Mouse (Mus musculus) cerebellum, adult 8-10 months (tissue): ENCODE measurements around the gene Gm47996.
"Not testable (repeated sequence)": the region's sequence is repeated elsewhere in the genome, so short reads cannot be mapped to it uniquely, and the experiment has no call there.

Experiments used
- DNase-seq: peaks from one replicate; pipeline ENCODE4 v3.0.0; 2022

The Gm47996 gene

DNA sequence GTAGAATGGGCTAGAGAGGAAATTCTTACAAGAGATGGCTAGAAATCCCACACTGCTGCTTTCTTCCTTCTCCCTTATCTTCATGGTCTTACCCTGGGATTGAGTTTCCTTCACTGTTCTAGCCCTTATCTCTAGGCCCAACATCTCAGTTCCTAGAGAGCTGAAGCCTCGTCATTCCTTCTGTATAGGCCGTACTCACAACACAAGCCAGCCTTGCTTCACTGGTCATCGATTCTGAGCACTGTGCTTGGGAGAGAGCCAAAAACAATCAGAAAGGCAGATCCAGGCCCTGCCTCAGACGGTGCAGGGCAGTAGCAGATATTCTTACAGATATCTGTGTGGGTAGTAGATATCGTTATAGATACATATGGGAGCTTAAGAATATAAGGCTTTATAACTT is 1.4 kb upstream of the Gm47996 start:
- not testable (repeated sequence) for DNase-seq

DNA sequence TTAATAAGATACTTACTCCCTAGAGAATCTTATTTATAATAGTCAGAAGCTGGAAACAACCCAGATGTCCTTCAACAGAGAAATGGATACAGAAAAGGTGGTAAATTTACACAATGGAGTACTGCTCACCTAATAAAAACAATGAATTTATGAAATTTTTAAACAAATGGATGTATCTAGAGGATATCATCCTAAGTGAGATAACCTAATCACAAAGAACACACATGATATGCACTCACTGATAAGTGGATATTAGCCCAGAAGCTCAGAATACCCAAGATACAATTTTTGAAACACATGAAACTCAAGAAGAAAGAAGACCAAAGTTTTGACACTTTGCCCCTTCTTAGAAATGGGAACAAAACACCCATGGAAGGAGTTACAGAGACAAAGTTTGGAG is 987 bp upstream of the Gm47996 start:
- not testable (repeated sequence) for DNase-seq

DNA sequence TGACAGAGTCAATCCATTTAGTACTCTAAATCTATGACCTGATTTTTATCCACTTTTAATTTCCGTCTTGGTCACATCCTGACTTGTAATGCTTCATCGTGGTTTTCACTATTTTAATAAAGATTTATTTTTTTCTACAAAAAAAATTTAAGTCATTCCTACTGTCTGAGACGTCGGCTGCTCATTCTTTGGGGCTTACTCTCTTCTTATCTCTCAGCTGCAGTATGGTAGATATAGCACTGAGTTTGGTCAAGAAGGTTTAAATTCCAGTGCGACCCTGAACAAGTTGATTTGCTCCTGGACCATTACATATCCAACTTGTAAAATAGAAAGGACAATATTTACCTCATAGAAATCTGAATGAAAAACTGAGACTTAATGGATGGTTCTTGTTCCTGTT is 1.7 kb downstream of the Gm47996 start:
- not testable (repeated sequence) for DNase-seq

DNA sequence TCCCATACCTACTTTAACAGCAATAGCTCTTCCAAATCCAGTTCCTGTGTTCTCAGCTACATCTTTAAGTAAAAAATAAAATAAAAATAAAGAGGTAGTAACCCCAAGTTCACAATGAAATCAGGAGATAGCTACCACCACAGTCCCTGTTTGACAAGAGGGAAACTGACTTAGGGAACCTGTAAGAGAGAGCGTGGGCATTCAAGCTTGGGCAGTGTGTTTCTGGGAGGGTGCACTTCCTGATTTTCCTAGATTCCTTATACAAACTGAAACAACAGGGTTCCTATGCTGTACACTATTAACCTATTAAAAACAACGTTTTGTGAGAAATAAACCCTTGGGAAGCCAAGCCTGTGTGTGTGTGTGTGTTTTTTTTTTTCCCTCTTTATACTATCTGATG is 4.9 kb downstream of the Gm47996 start:
- no peak for DNase-seq

DNA sequence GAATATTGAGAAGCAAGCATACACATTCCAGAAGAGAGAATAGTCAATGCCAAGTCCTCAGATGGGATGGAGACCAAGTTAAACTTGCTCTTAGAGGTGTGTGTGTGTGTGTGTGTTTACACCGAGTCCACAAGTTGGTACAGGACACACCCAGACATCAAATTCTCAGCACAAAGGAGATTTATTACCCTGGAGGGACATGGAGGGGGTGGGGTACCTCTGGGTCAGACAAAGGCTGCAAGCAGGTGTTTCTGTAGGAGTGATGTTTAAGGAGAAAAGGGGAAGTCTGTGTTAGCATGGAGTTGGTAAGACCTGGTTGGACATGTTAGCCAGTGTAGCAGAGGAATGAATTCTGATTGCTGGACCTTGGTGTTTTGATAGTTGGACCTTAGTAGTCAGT is 6.1 kb downstream of the Gm47996 start:
- no peak for DNase-seq

DNA sequence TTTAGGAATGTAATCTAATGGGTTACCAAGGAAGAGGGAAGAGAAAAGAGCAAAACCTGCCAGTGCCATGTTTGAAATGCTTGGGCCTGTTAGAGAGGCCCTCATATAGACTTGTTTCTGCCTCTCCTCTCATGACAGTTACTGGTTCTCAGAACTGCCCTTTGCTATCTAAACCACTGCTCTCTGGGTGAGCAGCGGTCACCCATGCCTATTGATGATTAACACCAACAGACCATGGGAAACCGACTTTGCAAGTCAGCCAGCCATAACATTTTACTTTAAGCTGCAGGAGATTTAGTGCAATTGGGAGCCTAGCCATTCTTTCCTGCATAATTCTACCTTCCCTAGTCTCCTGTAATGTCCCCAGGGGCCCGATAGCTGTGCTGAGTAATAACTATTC is 6.5 kb downstream of the Gm47996 start:
- no peak for DNase-seq

DNA sequence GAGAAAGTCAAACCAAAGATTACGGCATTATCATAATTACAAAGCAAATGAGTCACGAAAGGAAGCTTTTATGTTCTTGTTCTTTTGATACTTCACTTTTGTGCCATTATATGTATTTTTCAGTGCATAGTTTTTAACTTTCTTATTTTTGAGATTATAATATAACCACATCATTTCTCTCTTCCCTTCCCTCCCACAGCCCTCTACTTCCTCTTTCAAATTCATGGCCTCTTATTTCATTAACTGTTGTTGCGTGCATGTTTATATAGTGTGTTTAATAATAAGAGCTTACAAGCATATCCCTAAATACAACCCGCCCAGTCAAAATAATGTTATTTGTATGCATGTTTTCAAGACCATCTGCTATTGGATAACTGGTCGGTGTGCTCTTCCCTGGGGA is 9.1 kb downstream of the Gm47996 start:
- DNase-seq, result no peak

DNA sequence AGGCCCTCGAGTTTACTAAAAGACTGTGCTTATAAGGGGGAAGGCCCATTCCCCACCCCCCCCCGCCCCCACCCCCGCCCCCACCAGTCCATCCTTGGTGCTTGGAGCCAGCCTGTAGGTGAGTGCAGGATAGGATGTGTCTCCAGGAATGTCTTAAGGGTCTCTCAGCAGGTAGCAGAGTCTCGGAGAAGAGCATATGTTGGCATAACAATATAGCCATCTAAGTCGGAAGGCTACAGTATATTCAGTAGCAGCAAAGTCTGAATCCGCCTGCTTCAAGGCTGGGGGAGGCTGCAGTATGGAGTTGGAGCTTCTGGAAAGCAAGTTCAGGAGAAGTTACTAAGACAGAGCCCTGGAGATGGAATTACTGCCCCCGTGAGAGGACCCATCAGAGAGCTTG is 10.2 kb downstream of the Gm47996 start:
- DNase-seq, result no peak

DNA sequence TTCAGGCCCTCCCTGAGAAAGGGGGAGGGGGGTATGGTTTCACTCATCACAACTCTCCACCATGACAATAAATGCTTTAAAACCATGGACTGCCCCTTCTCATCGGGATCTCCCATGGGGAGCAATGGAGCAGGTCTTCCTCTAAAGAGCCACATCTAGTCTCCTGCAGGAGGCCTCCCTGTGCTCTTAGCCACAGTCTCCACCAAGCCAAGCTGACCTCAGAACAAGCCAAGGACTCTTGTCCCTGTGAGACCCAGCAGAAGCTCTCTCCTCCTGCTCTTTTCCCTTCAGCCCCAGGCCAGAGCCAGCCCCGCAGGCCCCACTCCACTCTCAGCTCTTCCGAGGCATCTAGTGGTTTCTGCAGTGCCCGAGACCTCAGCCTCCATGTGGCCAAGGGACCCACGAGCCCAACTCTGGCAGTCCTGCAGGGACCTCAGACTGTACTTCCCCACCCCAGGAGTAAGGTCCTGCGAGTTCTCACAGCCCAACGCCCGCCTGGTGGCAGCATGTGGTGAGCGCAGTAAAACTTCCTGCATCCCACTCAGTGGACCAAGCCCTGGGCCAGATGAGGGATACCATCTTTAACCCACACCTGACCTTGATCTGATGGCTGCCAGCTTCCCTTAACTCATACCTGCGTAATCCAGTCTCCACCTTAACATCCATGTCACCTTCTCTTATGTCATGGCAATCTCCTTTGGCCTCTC is 12.8 kb downstream of the Gm47996 start:
- DNase-seq, result no peak

DNA sequence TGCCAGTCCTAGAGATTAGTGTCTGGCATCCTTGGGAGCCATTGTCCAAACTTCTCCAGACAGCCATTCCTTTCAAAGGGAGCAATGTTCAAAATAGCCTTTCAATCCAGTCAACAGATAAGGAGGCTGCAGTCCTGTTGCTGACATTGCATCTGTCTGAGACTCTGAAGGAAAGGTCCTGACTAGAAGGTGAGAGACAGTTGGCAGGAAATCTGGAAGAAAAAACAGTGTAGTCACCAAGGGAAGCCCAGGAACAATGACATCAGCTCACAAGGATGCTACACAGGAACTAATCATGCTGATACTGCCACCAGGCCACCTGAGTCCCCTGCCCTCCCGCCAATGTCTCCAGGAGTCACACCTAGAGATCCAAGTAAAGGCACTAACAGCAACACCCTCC is 13.4 kb downstream of the Gm47996 start:
- DNase-seq, result no peak

DNA sequence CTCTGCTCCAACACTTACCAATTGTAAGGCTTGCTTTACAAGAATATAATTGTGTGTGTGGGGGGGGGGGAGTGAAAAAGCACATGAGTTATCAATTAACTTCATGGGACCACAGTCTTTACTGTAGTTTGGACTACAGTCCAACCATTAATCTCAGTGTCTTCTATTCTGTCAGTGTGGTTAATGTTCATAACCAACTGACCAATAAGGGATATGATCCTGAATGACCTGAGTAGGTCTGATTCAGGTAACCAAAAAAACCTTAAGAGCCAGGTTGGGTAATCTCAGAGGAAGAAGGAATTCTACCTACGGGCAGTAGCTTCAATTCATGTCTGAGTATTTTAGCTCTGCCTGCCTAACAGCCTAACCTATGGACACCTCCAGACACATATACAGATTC is 14.6 kb downstream of the Gm47996 start:
- DNase-seq, result no peak

DNA sequence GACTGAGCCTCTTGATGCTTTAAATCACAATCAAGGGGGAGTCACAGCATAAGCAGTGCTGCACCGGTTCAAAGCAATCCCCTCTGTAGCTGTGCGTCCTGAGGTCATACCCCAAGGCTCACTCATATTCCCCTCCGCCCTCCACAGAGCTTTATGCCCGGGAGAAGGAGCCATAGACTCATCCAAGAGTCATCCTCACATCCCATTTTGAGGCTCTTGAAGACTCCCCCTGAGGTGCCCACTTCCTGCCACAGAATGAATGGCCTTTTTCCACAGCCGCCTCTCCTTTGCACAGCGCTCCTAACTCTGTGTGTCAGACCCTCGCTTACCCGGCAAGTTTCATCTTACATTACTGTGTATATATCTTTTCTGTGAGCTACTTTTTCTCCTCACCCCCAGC is 17.6 kb downstream of the Gm47996 start:
- DNase-seq, result no peak

DNA sequence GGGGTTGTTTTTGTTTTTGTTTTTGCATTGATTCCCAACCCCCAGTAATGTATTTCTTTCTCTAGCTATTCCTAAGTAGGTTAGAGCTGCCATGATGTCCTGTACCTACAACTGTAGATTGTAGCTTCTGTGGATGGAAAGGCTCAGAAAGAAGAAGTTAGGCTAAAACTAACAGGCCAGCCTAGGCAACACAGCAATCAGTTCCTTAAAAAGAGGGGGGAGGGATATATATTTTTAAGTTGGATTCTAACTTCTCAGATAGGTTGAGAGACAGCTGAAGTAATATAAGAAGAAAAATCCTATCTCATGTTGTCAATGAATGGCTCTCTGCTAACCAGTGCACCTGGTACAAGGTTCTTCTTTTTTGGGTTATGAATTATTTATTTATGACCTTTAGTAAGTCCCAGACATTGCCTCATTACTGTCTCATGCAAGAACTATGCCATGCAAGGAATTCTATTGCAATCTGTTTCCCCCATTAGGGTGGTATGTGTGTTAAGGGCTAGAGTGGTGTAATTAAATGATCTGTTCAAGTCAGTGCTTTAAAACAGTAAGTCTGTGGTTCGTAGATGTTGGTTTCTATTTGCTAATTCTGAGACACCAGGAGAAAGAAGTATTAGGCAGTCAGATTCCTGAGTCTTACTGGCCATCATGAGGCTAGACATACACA is 18.5 kb downstream of the Gm47996 start:
- no peak for DNase-seq

DNA sequence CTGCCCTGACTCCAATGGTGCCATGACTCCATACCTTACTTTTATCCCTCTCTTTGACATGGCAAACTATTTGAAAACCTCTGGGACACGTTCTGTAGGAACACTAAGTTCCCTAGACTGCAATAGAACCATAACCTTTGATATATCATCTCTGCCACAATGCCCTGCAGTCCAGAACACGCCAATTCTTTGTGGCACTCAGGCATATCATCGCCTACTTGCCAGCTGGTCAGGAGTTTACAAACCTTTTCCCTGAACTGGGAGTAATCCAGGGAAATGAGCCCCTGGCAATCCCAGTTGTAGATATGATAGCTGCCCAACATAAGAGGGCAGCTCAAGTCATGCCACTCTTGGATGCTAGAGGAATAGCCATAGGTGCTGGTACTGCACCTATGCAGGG is 22.4 kb downstream of the Gm47996 start:
- no peak for DNase-seq

DNA sequence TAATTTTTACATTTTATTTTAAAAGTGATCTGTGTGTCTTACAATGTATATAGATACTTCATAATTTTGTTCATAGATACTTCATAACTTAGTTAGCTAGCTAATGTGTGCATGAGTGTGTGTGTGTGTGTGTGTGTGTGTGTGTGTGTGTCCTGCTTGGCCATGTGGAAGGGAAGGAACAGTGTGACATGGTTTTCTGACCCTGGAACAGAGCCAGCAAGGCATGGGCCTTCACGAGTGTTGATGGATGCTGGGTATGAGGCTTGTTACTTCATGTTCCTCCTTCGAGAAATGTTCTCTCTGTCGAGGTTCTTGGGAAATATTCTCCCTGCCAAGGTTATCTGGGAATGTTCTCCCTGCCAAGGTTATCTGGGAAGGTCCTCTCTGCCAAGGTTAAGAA is 23.8 kb downstream of the Gm47996 start:
- DNase-seq, result no peak

DNA sequence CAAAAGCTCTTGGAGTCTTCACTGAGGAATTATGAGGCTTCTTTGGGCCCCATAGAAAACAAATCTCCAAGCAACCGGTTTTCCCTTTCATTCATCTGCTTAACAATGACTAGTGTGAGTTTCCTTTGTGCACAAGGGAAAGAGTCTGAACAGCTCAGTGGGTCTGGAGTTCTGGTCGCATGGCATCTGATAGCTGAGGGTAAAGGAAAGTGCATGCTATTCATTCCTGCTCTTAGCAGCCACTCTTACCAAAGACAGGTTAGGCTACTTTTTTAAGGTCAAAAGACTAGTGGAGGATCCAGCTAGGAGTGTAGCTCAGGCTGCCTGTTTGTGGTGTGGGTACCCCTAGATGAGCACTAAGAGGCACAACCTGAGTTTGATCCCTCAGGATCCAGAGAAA is 25.6 kb downstream of the Gm47996 start:
- no peak for DNase-seq

DNA sequence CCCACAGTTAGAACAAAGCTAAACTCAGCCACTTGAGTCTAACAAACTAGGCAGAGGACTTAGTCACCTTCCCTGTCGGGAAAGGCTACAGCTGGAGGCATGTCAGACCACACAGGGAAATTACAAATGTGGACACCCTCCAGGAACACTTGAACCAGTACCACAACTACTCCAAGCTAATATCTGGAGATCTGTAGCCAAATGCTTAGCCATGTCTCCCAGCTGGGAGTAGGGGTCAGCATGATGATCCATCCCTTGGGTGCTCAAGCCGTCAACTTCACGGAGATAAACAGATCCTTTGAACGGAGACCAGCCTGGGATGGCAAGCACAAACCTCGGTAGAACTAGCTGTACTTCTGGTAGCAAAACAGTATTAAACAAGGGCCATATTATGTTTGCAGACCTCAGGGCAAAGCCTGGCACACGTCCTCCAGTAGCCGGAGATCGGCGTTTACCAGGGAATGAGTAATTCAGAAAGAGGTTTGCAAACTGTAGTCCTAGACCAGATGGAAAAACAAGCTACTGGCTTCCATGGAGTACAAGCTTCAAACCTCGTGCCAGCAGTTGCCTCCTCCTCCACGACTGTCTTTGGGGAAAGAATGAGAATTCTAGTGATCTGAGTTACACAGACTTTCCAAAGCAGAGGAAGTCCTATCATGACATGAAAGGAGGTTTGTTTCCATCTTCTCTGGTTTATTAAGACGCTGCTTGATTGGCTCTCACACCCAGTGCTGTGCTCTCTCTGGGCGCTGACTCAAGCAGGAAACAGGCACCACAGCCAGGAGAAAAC is 26.4 kb downstream of the Gm47996 start:
- DNase-seq, result no peak

DNA sequence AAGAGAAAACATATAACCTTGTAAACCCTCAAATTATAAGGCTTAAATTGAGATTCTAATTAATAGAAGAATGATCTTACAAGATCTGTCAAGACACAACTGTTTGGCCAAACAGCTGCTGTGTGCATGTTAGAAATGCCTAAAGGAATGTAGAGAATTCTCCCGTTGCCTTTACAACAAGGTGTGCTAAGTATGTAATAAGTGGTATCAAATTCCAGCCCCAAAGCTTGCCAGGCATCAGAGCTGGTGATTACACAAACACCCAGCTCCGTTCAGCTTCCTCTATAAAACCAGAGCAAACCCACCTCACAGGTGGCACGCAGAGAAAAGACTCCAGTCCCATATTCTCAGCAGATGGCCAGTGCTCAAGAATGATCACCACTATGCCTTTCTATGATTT is 27.8 kb downstream of the Gm47996 start:
- DNase-seq, result no peak

DNA sequence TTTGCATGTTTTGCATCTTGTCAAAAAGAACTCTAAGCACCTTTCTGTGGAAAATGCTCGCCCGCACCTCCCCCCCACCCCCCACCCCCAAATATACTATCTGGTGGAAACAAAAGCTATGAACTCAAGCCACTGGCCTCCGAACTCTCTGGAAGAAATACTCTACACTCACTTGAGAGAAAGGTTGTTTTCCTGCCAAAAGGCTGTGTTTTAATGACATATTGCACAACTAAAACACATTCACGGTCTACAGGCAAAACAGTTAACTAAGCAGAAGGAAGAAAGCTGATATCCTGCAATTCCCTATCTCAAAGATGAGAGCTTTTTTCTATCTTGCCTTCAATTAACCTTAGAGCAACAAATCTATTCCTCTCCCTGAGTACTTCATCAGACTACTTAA is 33.4 kb downstream of the Gm47996 start:
- DNase-seq, result no peak

DNA sequence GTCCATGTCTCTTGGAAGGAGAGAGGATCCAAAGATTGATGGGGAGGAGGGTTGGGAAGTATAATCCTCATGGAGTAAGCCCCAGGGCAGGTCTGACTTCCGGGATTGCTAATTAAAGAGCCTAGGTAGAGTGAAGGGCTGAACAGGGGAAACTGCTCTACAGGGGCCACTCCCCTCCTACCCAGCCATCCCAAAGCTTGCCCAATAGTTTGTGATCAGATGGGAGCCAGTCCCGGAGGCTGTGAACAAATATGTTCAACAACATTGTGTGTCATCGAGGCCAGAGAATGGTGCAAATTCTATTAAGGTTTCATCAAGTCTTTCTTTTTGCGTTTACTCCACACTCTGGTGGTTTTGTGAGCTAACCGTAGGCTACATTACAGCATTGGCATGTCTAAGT is 34.1 kb downstream of the Gm47996 start:
- no peak for DNase-seq

DNA sequence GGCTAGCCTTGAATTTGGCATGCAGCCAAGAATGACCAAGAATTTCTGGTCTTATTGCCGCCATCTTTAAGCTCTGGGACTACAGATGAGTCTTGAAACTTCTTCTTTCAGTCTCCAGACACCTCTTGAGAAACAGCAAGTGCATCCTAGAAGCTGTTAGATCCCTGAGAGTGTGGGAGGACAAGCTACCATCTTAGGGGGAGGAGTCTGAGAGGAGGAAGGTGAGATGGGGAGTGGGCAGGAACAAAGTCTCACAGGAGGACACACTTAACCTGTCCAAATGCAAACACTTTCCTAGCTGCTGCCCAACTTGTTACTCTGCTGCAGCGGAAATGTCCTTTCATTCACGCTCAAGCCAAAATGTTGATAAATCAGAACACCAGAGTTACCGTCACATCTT is 34.8 kb downstream of the Gm47996 start:
- no peak for DNase-seq

DNA sequence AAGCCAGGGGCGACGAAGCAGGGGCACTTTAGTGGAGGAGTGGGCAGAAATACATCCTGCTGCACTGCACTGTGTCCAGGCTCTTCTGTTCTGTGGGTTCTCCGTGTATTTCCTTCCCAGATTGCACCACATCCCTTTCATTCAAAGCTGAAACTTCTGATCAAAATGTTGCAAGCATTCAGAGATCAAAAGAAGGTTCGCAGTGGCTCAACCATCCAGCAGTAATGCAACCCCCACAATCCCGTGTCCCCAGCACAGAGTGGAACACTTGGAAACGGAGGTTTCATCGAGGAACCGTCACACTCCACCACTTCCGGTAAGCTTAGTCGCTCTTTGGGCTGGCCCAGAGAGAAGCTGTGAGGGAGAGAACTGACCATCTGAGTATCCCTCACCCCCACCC is 35.2 kb downstream of the Gm47996 start:
- DNase-seq, result no peak

DNA sequence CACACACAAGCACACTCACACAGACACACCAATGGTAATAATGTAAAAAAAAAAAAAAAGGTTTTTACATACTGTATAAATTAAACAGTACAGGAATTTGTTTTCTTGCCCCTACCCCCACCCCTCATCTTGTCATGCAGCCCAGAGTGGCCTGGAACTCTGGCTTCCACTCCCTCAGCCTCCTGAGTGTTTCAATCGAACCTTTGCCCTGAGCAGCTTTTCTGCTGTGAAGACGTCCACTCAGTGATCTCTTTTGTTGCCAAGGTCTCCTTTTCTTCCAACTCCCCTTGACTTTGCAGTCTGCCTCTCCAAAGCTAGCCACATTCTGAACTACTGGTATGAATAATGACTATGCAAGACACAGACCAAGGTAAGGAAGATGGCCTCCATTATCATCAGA is 35.9 kb downstream of the Gm47996 start:
- DNase-seq, result no peak

DNA sequence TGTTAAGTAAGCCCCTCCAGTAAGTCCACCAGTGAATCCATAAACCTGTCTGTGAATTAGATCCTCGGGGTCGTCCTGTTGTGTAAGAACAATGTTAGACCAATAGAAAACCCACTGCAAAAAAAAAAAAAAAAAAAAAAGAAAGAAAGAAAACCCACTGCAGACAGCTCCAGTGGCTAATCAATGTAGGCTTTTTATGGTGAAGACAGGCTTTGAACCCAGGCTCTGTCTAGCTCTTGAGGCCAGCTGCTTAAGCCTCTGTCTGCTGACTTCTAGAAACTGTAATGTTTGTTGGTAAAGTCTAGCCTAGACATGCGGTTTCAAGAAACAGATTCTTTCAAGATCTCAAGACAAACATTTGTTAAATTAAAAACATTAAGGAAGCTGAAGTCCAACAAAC is 40.2 kb downstream of the Gm47996 start:
- no peak for DNase-seq
